Mouse (Mus musculus) small intestine, adult 2 months (tissue): ENCODE measurements around the gene Mphosph9. TPM values are rescaled to one million over a fixed set of nuclear protein-coding genes. Genes with fewer than 3 reads are reported as not detected.

Experiments used
- H3K27ac ChIP-seq: fragments of 200-500 bp; 2 replicates; pipeline ENCODE4 v1.5.1; 2012; ENCODE audit warnings: low read depth, low read length, control low read depth, inconsistent platforms; ENCODE audit not compliant: insufficient read depth
- H3K27me3 ChIP-seq: fragments of 200-500 bp; 2 replicates; pipeline ENCODE4 v1.6.1; 2012; ENCODE audit warnings: mild to moderate bottlenecking, moderate library complexity, low read length, inconsistent platforms; ENCODE audit not compliant: control insufficient read depth, insufficient read depth
- H3K36me3 ChIP-seq: fragments of 200-500 bp; 2 replicates; pipeline ENCODE4 v1.6.1; 2012; ENCODE audit warnings: mild to moderate bottlenecking, low read length, control low read depth, inconsistent platforms; ENCODE audit not compliant: control insufficient read depth, insufficient read depth
- H3K4me1 ChIP-seq: fragments of 200-500 bp; 2 replicates; pipeline ENCODE4 v1.6.1; 2012; ENCODE audit warnings: low read length, inconsistent platforms, mixed read lengths; ENCODE audit not compliant: control insufficient read depth, insufficient read depth, insufficient read length
- H3K4me3 ChIP-seq: fragments of 200-500 bp; 2 replicates; pipeline ENCODE4 v1.5.1; 2012; ENCODE audit warnings: low read depth, mild to moderate bottlenecking, control low read depth, inconsistent platforms, low read length, moderate library complexity
- CTCF ChIP-seq: fragments of 200-500 bp; IDR thresholded peaks from 2 replicates; pipeline ENCODE4 v1.5.1; 2012; ENCODE audit warnings: low read depth, mild to moderate bottlenecking, control low read depth, inconsistent platforms, low read length, moderate library complexity, mixed read lengths; ENCODE audit not compliant: insufficient replicate concordance, insufficient read length; ENCODE audit errors: extremely low read depth
- POLR2A ChIP-seq: fragments of 200-500 bp; IDR thresholded peaks from 2 replicates; pipeline ENCODE4 v1.6.1; 2012; ENCODE audit warnings: low read depth, mild to moderate bottlenecking, control low read depth, inconsistent platforms, low read length, moderate library complexity
- WGBS: fragments of 180-500 bp; shearing (Covaris S2); methylation state at CpG from one replicate; pipeline ENCODE4 v1.1.7; 2018; 5-methylcytosine and 5-hydroxymethylcytosine counted together
- polyA plus RNA-seq: library from polyadenylated mRNA; depleted of rRNA; stranded (reverse); fragments of >200 nt; gene quantifications from 2 replicates; pipeline ENCODE4 v1.2.3, GENCODE M21; 2012

Gene Mphosph9
- polyA plus RNA-seq, 1 experiment, result 1.4 TPM

GRCm38 (mm10) chr5:124359641-124360040 lies 31.9 kb upstream of the Mphosph9 start:
- H3K4me1 ChIP-seq, result no peaks in the 10 kb centered on the region; the same call in 1 of the 2 replicates
- H3K36me3 ChIP-seq, result no peaks in the 10 kb centered on the region
- no peaks in the 10 kb centered on the region for H3K27me3 ChIP-seq
- no peak overlapping the region for H3K4me3 ChIP-seq
- H3K27ac ChIP-seq, result no peak overlapping the region
- TF ChIP-seq POLR2A (no peak), CTCF (no peak)
- 86% methylated on average over 2 of the region's 2 CpGs for WGBS

- TF ChIP-seq POLR2A (no peak), CTCF (no peak)
Observed at GRCm38 (mm10) chr5:124356695-124357094, 28.9 kb upstream of the Mphosph9 start.

GRCm38 (mm10) chr5:124355425-124355959 lies 27.7 kb upstream of the Mphosph9 start:
- no peak overlapping the region for H3K27ac ChIP-seq
- peaks cover 14% of the 10 kb centered on the region for H3K4me1 ChIP-seq
- TF ChIP-seq POLR2A (no peak), CTCF (no peak)
- WGBS, result 11% methylated on average over 12 of the region's 12 CpGs
- H3K36me3 ChIP-seq, result no peaks in the 10 kb centered on the region
- H3K4me3 ChIP-seq, result no peak overlapping the region
- no peaks in the 10 kb centered on the region for H3K27me3 ChIP-seq

More at GRCm38 (mm10) chr5:124356695-124357094, 28.9 kb upstream of the Mphosph9 start:
- peaks cover 10% of the 10 kb centered on the region for H3K4me1 ChIP-seq
- no peak overlapping the region for H3K27ac ChIP-seq
- H3K36me3 ChIP-seq, result no peaks in the 10 kb centered on the region
- H3K4me3 ChIP-seq, result no peak overlapping the region
- 44% methylated on average over 3 of the region's 3 CpGs for WGBS
- H3K27me3 ChIP-seq, result no peaks in the 10 kb centered on the region

- no peak overlapping the region for H3K27ac ChIP-seq
- H3K4me1 ChIP-seq, result peaks cover 14% of the 10 kb centered on the region
- H3K4me3 ChIP-seq, result peak overlapping the region; percentile 92
- WGBS, result under 1% methylated on average over 31 of the region's 60 CpGs
- TF ChIP-seq CTCF (no peak), POLR2A (no peak)
- H3K27me3 ChIP-seq, result no peaks in the 10 kb centered on the region
- no peaks in the 10 kb centered on the region for H3K36me3 ChIP-seq
Observed at GRCm38 (mm10) chr5:124354574-124355424, 27.0 kb upstream of the Mphosph9 start.

- H3K4me1 ChIP-seq, result peaks cover 14% of the 10 kb centered on the region
- 2% methylated on average over 65 of the region's 132 CpGs for WGBS
- H3K4me3 ChIP-seq, result peak overlapping the region; percentile 92
- peak overlapping the region; percentile 74 for H3K27ac ChIP-seq
- no peaks in the 10 kb centered on the region for H3K27me3 ChIP-seq
- TF ChIP-seq POLR2A, result no peak; the same call in 1 of the 2 replicates
- TF ChIP-seq CTCF, result no peak
- peaks cover 4% of the 10 kb centered on the region; the same call in 1 of the 2 replicates for H3K36me3 ChIP-seq
Observed at GRCm38 (mm10) chr5:124353726-124354547, 26.2 kb upstream of the Mphosph9 start.

- peak overlapping the region; percentile 74 for H3K27ac ChIP-seq
Observed at GRCm38 (mm10) chr5:124353011-124353725, 25.4 kb upstream of the Mphosph9 start.

More at GRCm38 (mm10) chr5:124353011-124353725, 25.4 kb upstream of the Mphosph9 start:
- TF ChIP-seq POLR2A (no peak; the same call in 1 of the 2 replicates), CTCF (no peak)
- H3K4me1 ChIP-seq, result peaks cover 14% of the 10 kb centered on the region
- peak overlapping the region; percentile 92 for H3K4me3 ChIP-seq
- under 1% methylated on average over 32 of the region's 32 CpGs for WGBS
- no peaks in the 10 kb centered on the region for H3K27me3 ChIP-seq
- peaks cover 9% of the 10 kb centered on the region for H3K36me3 ChIP-seq
